Mouse (Mus musculus): ENCODE measurements around the gene Mat2b. TPM values are rescaled to one million over a fixed set of nuclear protein-coding genes. Genes with fewer than 3 reads are reported as not detected.
"Not testable (repeated sequence)": the region's sequence is repeated elsewhere in the genome, so short reads cannot be mapped to it uniquely, and the experiment has no call there.

Gene Mat2b
- polyA plus RNA-seq, 1 experiment from 2014 or later = 79.9 TPM

GRCm38 (mm10) chr11:40713858-40714257, 18.9 kb upstream of the Mat2b start:
- ATAC-seq = no peak
- Histone ChIP-seq H3K36me3 (ENCODE audit: control insufficient read depth, insufficient read depth) (peaks cover 5% of the 10 kb centered on the region; the same call in 1 of the 2 replicates), H3K4me2 (ENCODE audit: low read length) (no peak overlapping the region), H3K4me1 (replicated peaks; ENCODE audit: control insufficient read depth, insufficient read depth, low read length) (no peaks in the 10 kb centered on the region), H3K9me3 (ENCODE audit: control insufficient read depth, low read length) (no peaks in the 10 kb centered on the region), H3K9ac (replicated peaks; ENCODE audit: low read depth, low read length) (no peak overlapping the region), H3K4me3 (replicated peaks; ENCODE audit: low read length) (no peak overlapping the region), H3K27ac (ENCODE audit: low read length) (no peak overlapping the region), H3K27me3 (replicated peaks; ENCODE audit: control insufficient read depth, insufficient read depth, low read length) (no peaks in the 10 kb centered on the region)
- WGBS = 74% methylated on average over 8 of the region's 8 CpGs

DNA sequence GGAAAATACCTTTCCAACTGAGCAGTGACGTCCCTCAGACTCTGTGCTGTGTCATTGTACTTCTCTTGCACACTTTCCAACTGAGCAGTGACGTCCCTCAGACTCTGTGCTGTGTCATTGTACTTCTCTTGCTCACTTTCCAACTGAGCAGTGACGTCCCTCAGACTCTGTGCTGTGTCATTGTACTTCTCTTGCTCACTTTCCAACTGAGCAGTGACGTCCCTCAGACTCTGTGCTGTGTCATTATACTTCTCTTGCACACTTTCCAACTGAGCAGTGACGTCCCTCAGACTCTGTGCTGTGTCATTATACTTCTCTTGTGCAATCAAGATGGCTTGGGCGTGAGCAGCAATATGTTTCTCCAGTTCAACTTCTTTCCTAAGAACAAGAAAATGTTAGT, 14.9 kb upstream of the Mat2b start:
- not testable (repeated sequence) for H3K27ac ChIP-seq (ENCODE audit: low read length); H3K9ac ChIP-seq (replicated peaks; ENCODE audit: low read depth, low read length); H3K4me3 ChIP-seq (replicated peaks; ENCODE audit: low read length); H3K4me1 ChIP-seq (replicated peaks; ENCODE audit: control insufficient read depth, insufficient read depth, low read length); H3K4me2 ChIP-seq (ENCODE audit: low read length); H3K9me3 ChIP-seq (ENCODE audit: control insufficient read depth, low read length); H3K36me3 ChIP-seq (ENCODE audit: control insufficient read depth, insufficient read depth); H3K27me3 ChIP-seq (replicated peaks; ENCODE audit: control insufficient read depth, insufficient read depth, low read length); ATAC-seq
- WGBS = 88% methylated on average over 6 of the region's 6 CpGs

DNA sequence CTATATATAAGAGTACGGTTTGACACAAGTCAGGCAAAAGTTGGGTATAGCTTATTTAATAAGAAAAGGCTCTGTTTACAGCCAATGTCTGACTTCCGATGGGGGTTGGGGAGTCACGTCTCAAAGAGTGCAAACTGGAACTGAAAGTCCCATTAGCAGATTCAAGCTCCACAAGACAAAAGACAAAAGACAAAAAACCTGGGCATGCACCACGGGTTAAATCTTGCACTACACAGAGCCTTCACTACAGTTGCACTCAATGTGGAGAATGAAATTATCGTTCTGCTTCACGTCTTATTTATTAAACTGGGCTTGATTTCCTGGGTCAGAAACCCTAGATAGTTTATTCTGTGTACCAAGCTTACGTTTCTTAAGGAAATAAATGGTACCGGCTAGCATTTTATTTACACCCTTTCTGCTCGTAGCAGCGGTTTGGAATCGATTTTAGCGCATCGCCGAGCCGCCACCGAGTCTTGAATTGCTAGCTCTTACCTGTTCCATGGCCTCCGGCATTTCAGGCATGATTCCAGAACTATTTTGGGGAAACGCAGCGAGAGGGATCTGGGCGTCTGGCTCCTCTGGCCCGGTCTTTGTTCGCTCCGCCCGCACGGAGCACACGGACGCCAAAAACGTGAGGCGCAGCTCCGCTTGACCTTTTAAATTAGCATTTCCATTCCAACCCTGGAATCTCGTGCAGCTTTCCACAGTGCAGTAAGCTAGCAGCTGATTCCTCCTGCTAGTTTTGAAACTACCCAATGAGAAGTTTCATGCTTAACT, 504 bp downstream of the Mat2b start:
- peaks cover 35% of the 10 kb centered on the region for H3K4me1 ChIP-seq (replicated peaks; ENCODE audit: control insufficient read depth, insufficient read depth, low read length)
- under 1% methylated on average over 31 of the region's 31 CpGs for WGBS
- peak; percentile 30 for ATAC-seq
- H3K9ac ChIP-seq (replicated peaks; ENCODE audit: low read depth, low read length) = peak overlapping the region; percentile 67
- peak overlapping the region; percentile 83 for H3K4me3 ChIP-seq (replicated peaks; ENCODE audit: low read length)
- H3K9me3 ChIP-seq (ENCODE audit: control insufficient read depth, low read length) = no peaks in the 10 kb centered on the region
- H3K36me3 ChIP-seq (ENCODE audit: control insufficient read depth, insufficient read depth) = no peaks in the 10 kb centered on the region
- peak overlapping the region; percentile 88 for H3K27ac ChIP-seq (ENCODE audit: low read length)
- peak overlapping the region; percentile 98 for H3K4me2 ChIP-seq (ENCODE audit: low read length)
- H3K27me3 ChIP-seq (replicated peaks; ENCODE audit: control insufficient read depth, insufficient read depth, low read length) = no peaks in the 10 kb centered on the region

DNA sequence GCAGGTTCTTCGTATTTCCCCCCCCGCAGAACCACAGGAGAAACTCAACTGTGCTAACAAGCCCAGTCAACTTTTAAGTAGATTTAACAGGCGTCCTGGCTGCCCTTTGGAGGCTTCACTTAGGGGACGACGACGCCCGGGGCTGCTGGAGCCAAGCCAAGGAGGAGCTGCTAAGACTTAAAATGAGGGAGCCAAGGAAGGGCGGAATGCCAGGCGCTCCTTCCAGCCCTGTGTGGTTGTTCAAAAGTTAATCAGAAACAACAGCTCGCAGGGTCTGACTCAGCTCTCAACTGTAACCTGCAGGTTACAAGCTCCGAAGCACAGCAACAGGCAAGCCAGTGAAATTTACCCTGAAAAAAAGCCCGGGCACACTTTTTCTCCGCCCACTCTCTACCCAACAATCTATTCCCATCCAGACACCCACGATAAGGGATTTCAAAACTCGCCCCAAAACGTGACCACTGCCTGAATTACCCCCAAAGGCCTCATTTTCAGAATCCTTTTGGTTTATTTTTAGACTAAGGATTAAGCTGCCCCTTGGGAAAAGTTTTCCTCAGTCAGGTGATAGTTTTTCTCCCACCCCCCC, 1.5 kb downstream of the Mat2b start:
- peak overlapping the region; percentile 98 for H3K4me2 ChIP-seq (ENCODE audit: low read length)
- no peak for ATAC-seq
- H3K9ac ChIP-seq (replicated peaks; ENCODE audit: low read depth, low read length) = peak overlapping the region; percentile 38
- H3K4me3 ChIP-seq (replicated peaks; ENCODE audit: low read length) = peak overlapping the region; percentile 83
- peak overlapping the region; percentile 76 for H3K27ac ChIP-seq (ENCODE audit: low read length)
- H3K9me3 ChIP-seq (ENCODE audit: control insufficient read depth, low read length) = no peaks in the 10 kb centered on the region
- under 1% methylated on average over 16 of the region's 16 CpGs for WGBS
- H3K27me3 ChIP-seq (replicated peaks; ENCODE audit: control insufficient read depth, insufficient read depth, low read length) = no peaks in the 10 kb centered on the region
- peaks cover 36% of the 10 kb centered on the region for H3K4me1 ChIP-seq (replicated peaks; ENCODE audit: control insufficient read depth, insufficient read depth, low read length)
- no peaks in the 10 kb centered on the region for H3K36me3 ChIP-seq (ENCODE audit: control insufficient read depth, insufficient read depth)

GRCm38 (mm10) chr11:40692511-40693365, 2.3 kb downstream of the Mat2b start:
- H3K4me1 ChIP-seq (replicated peaks; ENCODE audit: control insufficient read depth, insufficient read depth, low read length) = peaks cover 36% of the 10 kb centered on the region
- ATAC-seq = peak; percentile 98
- H3K9ac ChIP-seq (replicated peaks; ENCODE audit: low read depth, low read length) = peak overlapping the region; percentile 76
- H3K9me3 ChIP-seq (ENCODE audit: control insufficient read depth, low read length) = no peaks in the 10 kb centered on the region
- WGBS = under 1% methylated on average over 35 of the region's 36 CpGs
- H3K4me3 ChIP-seq (replicated peaks; ENCODE audit: low read length) = peak overlapping the region; percentile 83
- no peaks in the 10 kb centered on the region for H3K27me3 ChIP-seq (replicated peaks; ENCODE audit: control insufficient read depth, insufficient read depth, low read length)
- peak overlapping the region; percentile 98 for H3K4me2 ChIP-seq (ENCODE audit: low read length)
- H3K27ac ChIP-seq (ENCODE audit: low read length) = peak overlapping the region; percentile 76
- no peaks in the 10 kb centered on the region for H3K36me3 ChIP-seq (ENCODE audit: control insufficient read depth, insufficient read depth)

DNA sequence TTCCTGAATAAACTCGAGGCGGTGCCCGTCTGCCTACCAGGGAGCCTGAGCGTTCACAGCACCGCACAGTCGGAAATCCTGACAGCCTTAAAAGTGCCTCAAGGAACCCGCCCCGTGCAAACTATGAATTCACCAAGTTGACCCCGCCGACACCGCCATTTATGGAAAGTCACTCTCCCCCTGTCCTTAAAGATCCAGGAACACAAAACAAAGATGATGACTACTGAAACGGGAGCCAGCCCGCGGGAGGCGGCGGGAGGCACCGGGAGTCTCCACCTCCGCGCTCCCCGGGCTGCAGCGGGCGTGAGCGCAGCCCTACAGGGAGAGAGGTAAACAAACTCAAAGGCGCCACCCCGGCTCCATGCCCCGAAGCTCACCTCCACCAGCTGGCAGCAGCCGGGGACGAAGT, 2.9 kb downstream of the Mat2b start:
- H3K9me3 ChIP-seq (ENCODE audit: control insufficient read depth, low read length) = no peaks in the 10 kb centered on the region
- H3K27ac ChIP-seq (ENCODE audit: low read length) = peak overlapping the region; percentile 75
- no peaks in the 10 kb centered on the region for H3K36me3 ChIP-seq (ENCODE audit: control insufficient read depth, insufficient read depth)
- H3K4me1 ChIP-seq (replicated peaks; ENCODE audit: control insufficient read depth, insufficient read depth, low read length) = peaks cover 36% of the 10 kb centered on the region
- H3K27me3 ChIP-seq (replicated peaks; ENCODE audit: control insufficient read depth, insufficient read depth, low read length) = no peaks in the 10 kb centered on the region
- peak overlapping the region; percentile 83 for H3K4me3 ChIP-seq (replicated peaks; ENCODE audit: low read length)
- ATAC-seq = peak; percentile 73
- H3K9ac ChIP-seq (replicated peaks; ENCODE audit: low read depth, low read length) = peak overlapping the region; percentile 76
- WGBS = under 1% methylated on average over 28 of the region's 28 CpGs
- peak overlapping the region; percentile 98 for H3K4me2 ChIP-seq (ENCODE audit: low read length)

DNA sequence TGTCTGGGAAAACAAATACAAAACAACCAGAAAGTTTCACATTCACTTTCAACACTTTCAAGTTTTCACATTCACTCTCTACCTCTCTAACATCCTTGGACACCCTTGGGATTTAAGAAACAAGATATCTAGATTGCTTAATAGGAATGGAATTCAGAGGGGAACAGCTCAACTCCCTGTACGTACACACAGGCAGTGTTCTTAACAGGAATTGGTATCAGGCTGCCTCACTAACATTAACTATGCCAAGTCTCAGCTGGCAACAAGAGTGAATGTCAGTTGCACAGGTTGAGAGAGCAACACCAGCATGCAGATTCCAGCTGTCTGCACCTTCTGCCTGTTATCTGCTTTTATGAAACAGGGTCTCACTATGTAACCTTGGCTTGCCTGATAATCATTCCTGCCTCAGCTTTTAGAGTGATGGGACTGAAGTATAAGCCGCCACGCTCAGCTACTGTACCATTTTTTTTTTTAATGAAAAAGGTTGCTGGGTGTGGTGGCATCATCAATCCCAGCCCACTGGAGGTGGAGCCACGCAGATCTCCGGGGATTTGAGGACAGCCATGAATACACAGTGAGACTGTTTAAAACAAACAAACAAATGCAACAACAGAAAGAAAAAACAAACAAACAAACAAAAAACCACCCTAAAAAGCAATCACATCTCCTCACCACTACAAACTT, 4.4 kb downstream of the Mat2b start:
- Histone ChIP-seq H3K4me2 (ENCODE audit: low read length) (no peak overlapping the region; the same call in 1 of the 2 replicates), H3K4me3 (replicated peaks; ENCODE audit: low read length) (no peak overlapping the region), H3K4me1 (replicated peaks; ENCODE audit: control insufficient read depth, insufficient read depth, low read length) (peaks cover 36% of the 10 kb centered on the region), H3K9me3 (ENCODE audit: control insufficient read depth, low read length) (no peaks in the 10 kb centered on the region), H3K27ac (ENCODE audit: low read length) (no peak overlapping the region), H3K9ac (replicated peaks; ENCODE audit: low read depth, low read length) (no peak overlapping the region), H3K36me3 (ENCODE audit: control insufficient read depth, insufficient read depth) (no peaks in the 10 kb centered on the region), H3K27me3 (replicated peaks; ENCODE audit: control insufficient read depth, insufficient read depth, low read length) (no peaks in the 10 kb centered on the region)
- WGBS = 46% methylated on average over 5 of the region's 5 CpGs
- ATAC-seq = no peak

GRCm38 (mm10) chr11:40683295-40683694, 11.7 kb downstream of the Mat2b start:
- Histone ChIP-seq H3K4me3 (replicated peaks; ENCODE audit: low read length) (no peak overlapping the region), H3K4me2 (ENCODE audit: low read length) (no peak overlapping the region), H3K4me1 (replicated peaks; ENCODE audit: control insufficient read depth, insufficient read depth, low read length) (no peaks in the 10 kb centered on the region), H3K9ac (replicated peaks; ENCODE audit: low read depth, low read length) (no peak overlapping the region), H3K27ac (ENCODE audit: low read length) (no peak overlapping the region), H3K36me3 (ENCODE audit: control insufficient read depth, insufficient read depth) (peaks cover 29% of the 10 kb centered on the region), H3K9me3 (ENCODE audit: control insufficient read depth, low read length) (no peaks in the 10 kb centered on the region), H3K27me3 (replicated peaks; ENCODE audit: control insufficient read depth, insufficient read depth, low read length) (no peaks in the 10 kb centered on the region)
- ATAC-seq = no peak
- 45% methylated on average over 3 of the region's 3 CpGs for WGBS

Data from forebrain, embryonic 16.5 days (tissue).